Mouse (Mus musculus): ENCODE measurements around the gene Igfbp5.

Gene Igfbp5

GRCm38 (mm10) chr1:72874287-72875211 is at the start of gene Igfbp5:
TSS of gene Igfbp5 (minus strand) at chr1:72874884.
- peak; percentile 80 to 92 for DNase-seq (ENCODE audit: low spot score in 2 of 2)

DNA sequence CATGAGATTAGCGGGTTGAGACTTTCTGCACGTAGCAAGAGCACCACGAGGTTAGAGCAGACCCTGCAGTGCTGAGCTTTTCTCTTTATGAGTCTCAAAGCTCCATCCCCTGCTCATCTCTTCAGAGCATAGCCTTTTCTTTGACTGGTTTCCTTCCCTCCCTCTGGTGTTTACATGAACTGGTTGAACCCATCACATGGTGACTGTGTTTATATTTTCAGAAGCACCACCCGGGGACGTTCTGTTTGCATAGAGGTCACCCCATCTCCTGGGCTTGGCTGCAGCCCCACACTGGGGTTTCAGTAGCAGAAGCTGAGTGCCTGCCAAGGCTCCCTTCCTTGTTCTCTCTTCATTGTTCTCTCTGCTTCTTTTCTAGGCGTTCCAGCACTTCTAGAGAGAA is 40.1 kb upstream of the Igfbp5 start:
- DNase-seq (ENCODE audit: low spot score in 2 of 2), result peak in 1 of 2 experiments; percentile 34

DNA sequence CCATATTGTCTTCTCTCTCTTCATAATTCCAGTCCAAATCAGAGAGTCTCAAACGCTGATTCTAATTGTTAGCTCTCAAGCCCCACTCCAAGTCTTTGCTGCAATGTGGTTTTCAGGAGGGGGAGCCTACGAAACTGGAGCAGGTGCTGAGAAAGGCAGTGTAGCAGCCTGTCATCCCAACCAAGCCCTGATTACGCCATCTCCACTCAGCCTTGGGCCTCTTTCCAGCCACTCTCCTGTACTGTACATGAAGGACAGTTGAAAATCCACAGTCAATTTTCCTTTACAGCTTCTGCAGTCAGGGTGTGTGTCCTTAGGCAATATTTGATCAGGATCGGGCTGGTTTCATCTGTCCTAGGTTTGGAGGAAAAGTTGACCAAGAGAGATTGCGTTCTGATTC is 38.4 kb upstream of the Igfbp5 start:
- DNase-seq (ENCODE audit: low spot score in 2 of 2), result no peak

- no peak for DNase-seq (ENCODE audit: low spot score in 2 of 2)
These were observed 21.1 kb upstream of the Igfbp5 start for GRCm38 (mm10) chr1:72895821-72896220.

DNA sequence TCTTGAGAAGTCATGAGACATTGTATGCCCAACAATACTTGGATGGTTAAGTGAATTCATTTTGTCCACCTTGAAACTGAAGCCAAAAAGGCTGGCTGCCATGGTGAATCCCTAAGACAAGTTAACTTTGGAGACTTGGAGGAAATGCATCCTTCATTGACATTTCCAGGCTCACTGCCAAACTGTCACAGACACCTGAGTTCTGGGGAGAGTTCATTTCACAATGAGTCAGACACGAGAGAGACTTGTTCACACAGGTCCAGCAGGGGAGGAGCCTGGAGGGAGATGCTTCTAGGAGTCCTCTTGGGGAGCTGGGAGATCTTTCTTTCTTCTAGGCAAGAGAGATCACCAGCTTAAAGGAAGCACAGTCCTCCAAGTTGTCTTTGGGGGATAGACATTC is 13.2 kb upstream of the Igfbp5 start:
- DNase-seq (ENCODE audit: low spot score in 2 of 2), result no peak

DNA sequence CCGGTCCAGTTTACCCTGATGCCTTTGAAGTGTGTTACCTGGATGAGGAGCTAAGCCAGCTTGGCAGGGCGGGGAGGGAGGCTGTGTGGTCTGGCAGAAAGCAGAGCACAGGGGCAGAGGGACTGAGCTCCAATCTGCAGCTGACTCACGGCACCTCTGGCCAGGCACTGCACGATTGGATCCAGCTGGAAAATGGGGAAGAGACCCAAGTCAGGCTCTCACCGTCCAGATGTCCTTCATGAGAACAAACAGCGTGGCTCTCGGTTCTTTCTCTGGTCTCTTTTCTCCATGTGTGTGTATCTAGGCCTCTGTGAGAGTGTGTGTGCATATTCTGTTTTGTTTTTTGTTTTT is 11.1 kb upstream of the Igfbp5 start:
- peak in 1 of 2 experiments; percentile 42 for DNase-seq (ENCODE audit: low spot score in 2 of 2)

GRCm38 (mm10) chr1:72885111-72885818 is 10.6 kb upstream of the Igfbp5 start:
- no peak for DNase-seq (ENCODE audit: low spot score in 2 of 2)

GRCm38 (mm10) chr1:72879319-72879634 is 4.6 kb upstream of the Igfbp5 start:
- DNase-seq (ENCODE audit: low spot score in 2 of 2), result no peak

DNA sequence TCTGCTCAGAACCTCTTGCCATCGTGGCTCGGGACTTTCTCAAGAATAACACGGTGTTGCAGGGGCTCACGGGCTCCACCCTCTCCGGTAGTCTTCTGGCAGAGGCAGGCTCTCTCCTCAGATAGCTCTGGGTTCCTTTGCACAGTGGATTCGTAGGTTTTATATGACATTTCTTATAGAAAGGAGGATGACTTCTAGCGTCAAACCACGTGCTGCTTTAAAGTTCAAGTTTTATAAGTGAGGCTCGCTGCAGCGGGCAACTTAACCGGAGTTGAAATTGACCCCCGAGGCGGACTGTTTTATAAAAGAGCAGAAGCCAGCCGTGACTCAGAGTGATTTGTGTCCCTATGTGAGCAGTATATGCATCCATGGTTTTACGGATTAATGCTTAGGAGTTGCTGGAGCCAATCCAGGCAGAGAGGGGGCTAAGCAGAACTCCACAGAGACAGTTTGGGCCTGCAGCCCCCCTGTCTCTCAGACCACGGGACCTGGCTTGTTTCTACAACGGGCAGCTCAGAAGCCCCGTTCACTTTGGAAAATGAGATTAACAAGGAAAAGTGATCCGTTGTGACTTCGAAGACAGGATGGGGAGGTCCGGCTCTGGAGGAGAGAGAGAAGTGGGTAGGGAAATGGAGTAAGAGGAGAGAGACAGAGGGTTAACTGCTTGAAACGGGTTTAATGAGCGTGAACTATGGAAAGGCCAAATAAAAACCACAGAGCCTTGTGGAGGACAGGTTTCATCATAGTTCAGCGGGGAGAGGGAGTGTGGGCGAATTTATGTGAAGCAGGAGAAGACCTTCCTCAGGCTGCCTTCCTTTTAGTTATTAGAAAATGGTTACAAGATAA is 4.0 kb upstream of the Igfbp5 start:
- DNase-seq (ENCODE audit: low spot score in 2 of 2), result no peak

DNA sequence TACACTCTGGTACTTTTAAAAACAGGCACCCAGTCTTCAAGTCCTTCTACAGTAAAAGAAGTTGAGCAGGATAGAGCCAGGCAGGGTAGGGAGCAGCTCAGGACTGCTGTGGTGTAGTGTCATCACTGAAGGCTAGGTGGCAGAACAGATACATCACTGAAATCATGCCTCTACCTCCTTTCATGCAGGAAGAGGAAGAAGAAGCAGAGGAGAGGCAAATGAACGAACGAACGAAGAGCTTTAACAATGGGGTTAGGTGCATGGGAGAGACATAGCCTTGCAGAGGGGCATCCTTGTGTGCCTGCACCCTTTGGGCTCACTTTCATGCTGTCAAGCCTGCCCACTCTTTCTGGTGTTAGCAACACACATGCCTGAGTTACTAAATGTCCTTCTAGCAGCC is 3.2 kb upstream of the Igfbp5 start:
- no peak for DNase-seq (ENCODE audit: low spot score in 2 of 2)

DNA sequence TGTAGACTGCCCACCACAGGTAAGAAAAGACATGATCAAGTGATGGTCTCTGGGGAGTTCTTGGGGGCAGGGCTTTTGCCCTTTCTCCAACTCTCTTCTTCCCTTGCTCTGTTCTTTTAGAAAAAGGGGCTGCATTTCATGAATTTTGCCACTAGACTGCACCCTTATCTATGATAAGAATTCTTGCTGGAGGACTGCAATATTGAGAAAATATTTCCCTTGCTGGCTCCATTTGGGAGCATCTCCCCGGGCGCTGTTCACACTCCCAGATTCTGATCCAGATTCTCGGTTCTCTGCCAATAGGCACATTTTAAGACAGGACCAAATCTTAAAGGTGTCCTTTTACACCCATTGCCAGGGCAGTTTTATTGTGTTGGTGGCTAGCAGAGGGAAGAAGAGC is 1.4 kb upstream of the Igfbp5 start:
- DNase-seq (ENCODE audit: low spot score in 2 of 2), result no peak

- DNase-seq (ENCODE audit: low spot score in 2 of 2), result no peak
These were observed 1.0 kb upstream of the Igfbp5 start for GRCm38 (mm10) chr1:72875708-72876107.

GRCm38 (mm10) chr1:72873511-72874286 is 985 bp downstream of the Igfbp5 start:
- DNase-seq (ENCODE audit: low spot score in 2 of 2), result peak in 1 of 2 experiments; percentile 47

- no peak for DNase-seq (ENCODE audit: low spot score in 2 of 2)
These were observed 1.6 kb downstream of the Igfbp5 start for GRCm38 (mm10) chr1:72873078-72873477.

DNA sequence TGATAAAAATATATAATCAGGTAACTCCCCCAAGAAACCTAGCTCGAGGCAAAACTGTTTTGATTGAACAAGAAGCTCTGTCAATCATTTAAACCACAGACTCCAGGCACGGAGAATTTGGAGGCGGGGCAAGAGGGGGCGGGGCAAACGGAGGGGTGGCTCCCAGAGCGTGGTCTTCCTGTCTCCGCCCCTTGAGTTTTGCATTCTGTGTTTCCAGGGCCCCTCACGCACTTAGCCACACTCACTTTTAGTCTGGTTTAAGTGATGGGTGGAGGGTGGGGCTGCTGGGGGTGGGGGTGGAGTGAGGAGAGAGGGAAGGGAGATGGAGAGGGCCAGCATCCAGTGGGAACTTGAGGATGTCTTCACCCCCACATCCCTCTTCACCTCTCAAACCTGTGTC is 2.2 kb downstream of the Igfbp5 start:
- peak; percentile 62 to 81 for DNase-seq (ENCODE audit: low spot score in 2 of 2)

DNA sequence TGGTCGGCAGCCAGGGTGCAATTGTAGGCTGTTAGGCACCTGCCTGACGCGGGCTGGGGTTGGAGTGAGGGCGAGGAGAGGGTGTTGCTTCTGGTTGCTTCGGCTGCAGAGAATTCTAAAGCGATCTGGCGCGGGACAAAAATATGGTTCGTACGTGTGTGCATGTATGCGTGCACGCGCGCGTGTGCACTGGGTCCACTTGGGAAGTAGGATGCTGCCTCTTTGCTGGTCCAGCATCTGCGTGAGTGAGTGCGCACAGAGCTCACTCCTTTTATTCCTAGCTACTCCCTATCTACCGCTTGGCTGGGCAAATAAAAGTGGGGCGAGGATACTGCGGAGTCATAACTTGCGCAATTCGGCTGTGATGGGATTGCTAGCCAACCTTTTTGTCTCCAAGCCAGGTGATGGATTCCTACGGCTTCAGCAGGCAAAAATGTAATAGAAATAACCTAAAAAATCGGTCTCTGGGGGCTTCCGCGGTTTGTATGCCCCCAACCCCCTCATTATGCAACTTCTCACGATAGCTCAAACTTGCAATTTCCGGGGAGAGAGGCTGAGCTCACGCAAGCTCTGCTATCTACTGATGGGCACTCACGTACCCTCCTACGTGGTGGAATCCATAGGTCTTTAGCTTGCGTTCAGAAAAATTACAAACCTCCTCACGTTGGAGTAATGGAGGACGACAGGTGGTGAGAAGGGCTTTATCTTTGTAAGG is 2.8 kb downstream of the Igfbp5 start:
- DNase-seq (ENCODE audit: low spot score in 2 of 2), result no peak

GRCm38 (mm10) chr1:72871337-72871696 is 3.4 kb downstream of the Igfbp5 start:
- no peak for DNase-seq (ENCODE audit: low spot score in 2 of 2)

- peak; percentile 71 to 81 for DNase-seq (ENCODE audit: low spot score in 2 of 2)
These were observed 3.9 kb downstream of the Igfbp5 start for GRCm38 (mm10) chr1:72870615-72871336.

DNA sequence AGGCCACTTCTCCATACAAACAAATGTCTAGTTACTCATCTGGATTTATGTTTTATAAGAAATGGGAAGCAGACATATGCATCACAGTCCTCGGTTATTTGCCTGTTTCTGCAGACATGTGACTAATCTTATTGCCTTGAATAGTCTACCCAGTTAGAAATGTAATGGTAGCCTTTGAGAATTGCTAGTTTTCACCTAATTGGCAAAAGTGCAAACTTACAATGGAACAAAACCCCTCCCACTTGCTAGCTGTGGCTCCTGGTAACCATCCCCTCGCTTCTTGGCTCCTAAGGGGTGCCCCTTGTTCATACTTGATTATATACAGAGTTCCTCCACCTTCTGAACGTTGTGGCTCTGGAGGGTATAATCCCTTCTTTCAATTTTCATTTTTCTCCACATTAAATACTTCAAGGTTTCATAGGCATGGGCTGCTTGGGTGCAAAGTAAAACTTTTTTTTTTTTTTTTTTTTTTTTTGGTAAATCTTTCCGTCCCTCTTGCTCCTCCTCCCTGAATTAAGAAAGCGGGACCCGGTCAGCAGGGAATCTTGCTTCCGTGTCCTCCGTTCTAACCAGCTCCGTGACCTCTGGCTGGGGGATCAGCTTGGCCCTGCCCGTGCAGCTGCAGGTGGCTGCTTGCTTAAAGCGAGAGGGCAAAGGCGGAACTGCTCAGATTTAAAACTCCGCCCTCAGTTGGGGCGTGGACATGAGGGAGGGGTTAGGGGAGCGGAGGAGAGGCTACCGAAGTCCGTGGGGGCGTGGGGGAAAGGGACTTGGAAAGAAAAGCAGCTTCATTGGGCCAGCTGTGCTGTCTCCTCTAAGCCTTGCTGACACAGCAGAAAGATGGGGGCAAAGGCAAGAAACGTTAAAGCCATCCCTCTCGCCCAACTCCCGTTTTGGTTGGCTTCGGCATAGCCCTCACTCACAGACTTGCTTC is 4.7 kb downstream of the Igfbp5 start:
- peak; percentile 70 to 79 for DNase-seq (ENCODE audit: low spot score in 2 of 2)

Measured in urinary bladder, postnatal 4 days (tissue).